Mouse (Mus musculus) neural tube, embryonic 15.5 days (tissue): ENCODE measurements around the gene Ppp1r8. TPM values are rescaled to one million over a fixed set of nuclear protein-coding genes. Genes with fewer than 3 reads are reported as not detected.
A peak's percentile ranks its signal among the peaks of the same experiment; 100 is the strongest.

Experiments used
- ATAC-seq: fragments of 200-750 bp; cut with Nextera tagmentation; 2 replicates; pipeline ENCODE4 v1.8.0; 2017; ENCODE audit warnings: mild to moderate bottlenecking, moderate TSS enrichment, moderate library complexity; ENCODE audit not compliant: low FRiP score
- H3K27ac ChIP-seq: fragments of 300-500 bp; sonication (generic); replicated peaks from 2 replicates; pipeline ENCODE4 v1.5.1; 2015; ENCODE audit warnings: mild to moderate bottlenecking, inconsistent platforms
- H3K27me3 ChIP-seq: fragments of 300-500 bp; sonication (generic); replicated peaks from 2 replicates; pipeline ENCODE4 v1.6.1; 2015; ENCODE audit warnings: inconsistent platforms
- H3K36me3 ChIP-seq: fragments of 300-500 bp; sonication (generic); 2 replicates; pipeline ENCODE4 v1.6.1; 2015; ENCODE audit warnings: inconsistent platforms
- H3K4me1 ChIP-seq: fragments of 300-500 bp; sonication (generic); 2 replicates; pipeline ENCODE4 v1.6.1; 2015; ENCODE audit warnings: inconsistent platforms
- H3K4me2 ChIP-seq: fragments of 300-500 bp; sonication (generic); 2 replicates; pipeline ENCODE4 v1.6.1; 2015; ENCODE audit warnings: inconsistent platforms, mild to moderate bottlenecking, moderate library complexity
- H3K4me3 ChIP-seq: fragments of 300-500 bp; sonication (generic); replicated peaks from 2 replicates; pipeline ENCODE4 v1.5.1; 2015; ENCODE audit warnings: mild to moderate bottlenecking, inconsistent platforms
- H3K9ac ChIP-seq: fragments of 300-500 bp; sonication (generic); replicated peaks from 2 replicates; pipeline ENCODE4 v1.6.1; 2015; ENCODE audit warnings: mild to moderate bottlenecking, inconsistent platforms
- H3K9me3 ChIP-seq: fragments of 300-500 bp; sonication (generic); replicated peaks from 2 replicates; pipeline ENCODE4 v1.6.1; 2016; ENCODE audit warnings: inconsistent platforms
- WGBS: fragments of 180-500 bp; shearing (Covaris S2); methylation state at CpG from one replicate; pipeline ENCODE4 v1.1.7; 2015; ENCODE audit warnings: mixed read lengths; 5-methylcytosine and 5-hydroxymethylcytosine counted together
- polyA plus RNA-seq: library from polyadenylated mRNA; unstranded; fragments of >200 nt; fragmentation: Nextera tagmentation; extraction: Ambion mirVana; gene quantifications from 2 replicates; pipeline ENCODE4 v1.2.1, GENCODE M21; 2015

Gene Ppp1r8
- polyA plus RNA-seq, result 56.0 and 58.7 TPM in 2 replicates

DNA sequence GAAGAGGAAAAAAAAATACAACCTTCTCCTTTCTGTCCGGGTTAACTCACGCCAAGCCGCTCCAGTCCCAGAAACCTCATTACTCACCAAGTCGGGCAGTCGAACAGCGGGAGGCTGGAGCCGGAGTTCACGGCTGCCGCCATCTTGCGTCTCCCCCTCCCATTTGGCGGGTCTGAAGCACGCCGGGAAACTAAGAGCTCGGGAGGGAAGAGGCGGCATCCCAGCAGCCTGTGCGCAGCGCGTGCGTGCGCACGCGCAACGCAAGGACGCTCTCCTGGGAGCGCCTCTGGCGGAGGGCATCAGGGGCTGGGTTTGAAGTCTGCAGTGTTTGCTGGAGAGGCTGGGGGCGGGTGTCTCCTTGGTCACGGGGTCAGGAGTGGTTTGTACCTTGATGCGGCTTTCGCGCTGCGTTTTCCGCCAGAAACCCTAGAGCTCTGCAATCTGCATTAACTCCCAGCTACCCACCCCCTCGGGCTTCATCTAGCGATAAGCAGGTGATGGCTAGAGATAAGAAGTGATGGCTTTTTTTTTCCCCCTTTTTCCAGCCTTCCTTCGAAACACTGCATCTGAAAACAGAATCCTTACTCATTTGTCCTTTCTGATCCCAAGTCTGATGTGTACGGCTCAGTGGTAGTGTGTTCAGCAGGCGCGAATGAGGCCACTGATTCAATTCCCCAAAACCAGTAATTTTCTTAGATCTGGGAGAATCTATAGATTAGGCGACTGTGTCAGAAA, at the start of gene Ppp1r8:
TSS of gene Ppp1r8 (minus strand) at position 200 of the 735 bp plus-strand sequence.
- peak; percentile 99 for ATAC-seq
- Histone ChIP-seq H3K36me3 (peaks cover 23% of the 10 kb centered on the region), H3K4me2 (peak within 1 kb of the TSS; percentile 77), H3K9ac (peak within 1 kb of the TSS; percentile 81), H3K9me3 (no peaks in the 10 kb centered on the region), H3K4me3 (peak within 1 kb of the TSS; percentile 90), H3K27ac (peak within 1 kb of the TSS; percentile 91), H3K4me1 (peaks cover 22% of the 10 kb centered on the region), H3K27me3 (no peaks in the 10 kb centered on the region)
- WGBS, result 1% methylated on average over 40 of the region's 40 CpGs

DNA sequence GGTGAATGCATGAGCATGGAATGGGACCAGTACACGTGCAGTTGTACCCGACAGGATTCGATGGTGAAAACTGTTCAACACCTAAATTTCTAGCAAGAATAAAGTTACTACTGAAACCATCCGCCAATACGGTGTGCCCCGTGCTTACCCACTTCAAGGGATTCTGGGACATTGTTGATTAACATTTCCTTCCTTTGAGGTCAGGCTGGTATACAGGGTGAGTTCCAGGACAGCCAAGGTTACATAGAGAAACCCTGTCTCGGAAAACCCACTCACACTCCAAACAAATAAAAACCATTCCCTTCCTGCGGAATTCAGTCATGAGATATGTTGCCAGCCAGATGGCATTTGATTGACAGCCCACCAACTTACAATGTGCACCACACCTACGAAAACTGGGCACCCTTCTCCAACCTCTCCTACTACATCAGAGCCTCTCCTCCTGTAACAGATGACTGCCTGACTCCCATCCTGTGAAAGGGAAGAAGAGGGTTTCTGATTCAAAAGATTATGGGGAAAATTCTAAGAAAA, 41.9 kb upstream of the Ppp1r8 start:
- ATAC-seq, result no peak
- 17% methylated on average over 9 of the region's 9 CpGs for WGBS
- Histone ChIP-seq H3K4me3 (peak overlapping the region; percentile 98), H3K27ac (peak overlapping the region; percentile 87), H3K9me3 (no peaks in the 10 kb centered on the region), H3K9ac (peak overlapping the region; percentile 97), H3K36me3 (peaks cover 6% of the 10 kb centered on the region; the same call in 1 of the 2 replicates), H3K4me2 (peak overlapping the region; percentile 87), H3K4me1 (peaks cover 36% of the 10 kb centered on the region), H3K27me3 (no peaks in the 10 kb centered on the region)

DNA sequence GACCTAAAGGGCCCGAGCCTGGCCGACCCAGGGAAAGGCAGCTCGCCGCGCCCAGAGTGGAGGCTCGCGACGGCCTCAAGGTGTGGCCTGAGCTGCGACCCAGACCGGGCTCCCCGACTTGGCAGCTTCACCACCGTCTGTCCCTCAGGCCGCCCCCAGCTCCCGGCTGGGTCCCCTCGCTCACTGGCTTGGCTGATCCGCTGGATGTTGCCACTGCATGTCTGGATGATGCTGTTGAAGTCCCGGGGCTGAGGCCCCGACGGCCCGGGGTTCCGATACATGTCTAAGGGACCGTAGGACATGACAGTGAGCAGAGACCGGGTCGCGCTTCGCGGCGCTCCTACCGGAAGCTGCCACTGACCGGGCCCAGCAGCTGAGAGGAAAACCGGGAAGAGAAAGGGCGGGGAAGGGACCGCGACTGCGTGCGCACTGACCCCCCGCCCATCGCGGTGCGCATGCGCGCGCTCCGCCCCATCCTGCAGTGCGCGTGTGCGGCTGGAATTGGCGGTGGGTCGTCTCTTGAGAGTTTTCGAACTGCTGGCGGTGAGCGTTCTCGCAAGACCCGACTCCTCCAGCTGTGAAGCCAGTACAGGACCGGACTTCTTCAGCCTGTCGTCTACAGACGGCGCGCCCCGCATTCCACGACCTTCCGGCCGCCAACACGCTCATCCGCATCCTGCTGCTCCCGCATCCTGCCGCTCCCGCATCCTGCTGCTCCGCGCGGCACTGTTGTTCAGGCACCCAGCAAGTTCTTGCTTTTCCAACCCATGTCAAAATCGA, 41.3 kb upstream of the Ppp1r8 start, which contains the start of gene Stx12:
TSS of gene Stx12 (minus strand) at position 446 of the 780 bp plus-strand sequence.
- under 1% methylated on average over 70 of the region's 72 CpGs for WGBS
- H3K27ac ChIP-seq, result peak within 1 kb of the TSS; percentile 87
- H3K9ac ChIP-seq, result peak within 1 kb of the TSS; percentile 97
- peaks cover 36% of the 10 kb centered on the region for H3K4me1 ChIP-seq
- peak within 1 kb of the TSS; percentile 98 for H3K4me3 ChIP-seq
- H3K27me3 ChIP-seq, result no peaks in the 10 kb centered on the region
- H3K9me3 ChIP-seq, result no peaks in the 10 kb centered on the region
- peaks cover 10% of the 10 kb centered on the region; the same call in 1 of the 2 replicates for H3K36me3 ChIP-seq
- peak; percentile 96 for ATAC-seq
- H3K4me2 ChIP-seq, result peak within 1 kb of the TSS; percentile 87

DNA sequence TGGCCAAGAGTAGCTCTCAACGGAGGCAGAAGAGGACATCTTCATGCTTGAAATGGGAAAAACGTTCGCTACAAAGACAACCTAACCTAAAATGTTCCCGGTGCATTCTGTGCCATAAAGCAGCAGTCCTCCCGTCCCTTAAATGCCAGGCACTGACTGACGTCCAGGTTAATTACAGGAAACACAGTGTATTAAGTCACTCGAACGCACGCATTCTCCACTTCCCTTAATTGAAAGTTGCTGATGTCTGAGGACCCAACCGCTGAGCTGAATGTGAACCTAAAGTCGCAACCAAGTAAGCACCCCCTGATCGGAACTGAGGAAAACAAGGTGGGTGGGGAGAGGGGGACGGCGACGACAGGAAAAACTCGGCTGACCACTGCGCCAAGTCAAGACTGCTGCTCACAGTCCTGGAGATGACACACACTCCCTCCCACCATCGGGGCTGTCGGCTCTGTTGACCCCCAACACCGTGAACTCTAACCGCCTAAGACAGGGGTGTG, 40.6 kb upstream of the Ppp1r8 start:
- no peak for ATAC-seq
- Histone ChIP-seq H3K27me3 (no peaks in the 10 kb centered on the region), H3K9ac (peak overlapping the region; percentile 97), H3K27ac (peak overlapping the region; percentile 87), H3K36me3 (peaks cover 10% of the 10 kb centered on the region; the same call in 1 of the 2 replicates), H3K4me1 (peaks cover 36% of the 10 kb centered on the region), H3K4me3 (peak overlapping the region; percentile 98), H3K9me3 (no peaks in the 10 kb centered on the region), H3K4me2 (peak overlapping the region; percentile 87)
- WGBS, result 2% methylated on average over 21 of the region's 21 CpGs

DNA sequence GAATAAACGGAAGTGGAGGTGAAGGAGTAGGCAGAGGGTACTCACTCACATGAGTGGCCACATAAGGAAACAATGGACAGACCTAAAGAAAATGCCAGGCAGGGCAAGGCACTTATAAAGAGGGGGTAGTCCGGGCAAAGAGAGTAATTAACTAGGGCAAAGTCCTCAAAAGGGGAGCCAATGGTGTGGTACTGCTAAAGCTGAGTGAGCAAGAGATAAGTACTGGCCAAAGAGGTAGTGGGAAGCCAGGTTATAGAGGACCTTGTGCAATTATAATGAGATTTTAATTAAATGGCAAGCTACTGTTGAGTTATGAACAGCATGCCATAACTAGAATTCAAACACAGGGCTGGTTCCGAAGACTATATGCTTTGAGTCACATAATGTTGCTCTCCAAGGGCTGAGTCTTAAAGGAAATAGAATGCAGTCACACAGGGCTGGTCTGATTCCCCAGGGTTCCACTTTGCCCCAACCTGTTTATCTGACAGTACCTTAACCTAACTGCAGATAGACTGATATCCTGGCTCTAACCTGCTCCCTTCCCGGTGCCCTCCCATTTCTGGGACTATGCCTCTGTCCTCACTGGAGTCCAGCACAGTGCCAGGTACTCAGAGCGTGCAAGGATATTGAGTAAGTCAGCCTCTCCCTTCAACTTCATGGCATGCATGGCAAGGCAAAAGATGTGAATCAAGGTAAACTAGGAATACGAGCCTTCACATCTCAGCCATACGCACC, 31.6 kb upstream of the Ppp1r8 start:
- Histone ChIP-seq H3K9ac (no peak overlapping the region), H3K36me3 (peaks cover 17% of the 10 kb centered on the region), H3K4me1 (0 out of 2 replicates have a peak, but pooled peaks cover 3% of the 10 kb centered on the region), H3K9me3 (no peaks in the 10 kb centered on the region), H3K4me3 (no peak overlapping the region), H3K27me3 (no peaks in the 10 kb centered on the region), H3K27ac (no peak overlapping the region), H3K4me2 (no peak overlapping the region)
- no peak for ATAC-seq
- WGBS, result 95% methylated on average over 7 of the region's 7 CpGs

DNA sequence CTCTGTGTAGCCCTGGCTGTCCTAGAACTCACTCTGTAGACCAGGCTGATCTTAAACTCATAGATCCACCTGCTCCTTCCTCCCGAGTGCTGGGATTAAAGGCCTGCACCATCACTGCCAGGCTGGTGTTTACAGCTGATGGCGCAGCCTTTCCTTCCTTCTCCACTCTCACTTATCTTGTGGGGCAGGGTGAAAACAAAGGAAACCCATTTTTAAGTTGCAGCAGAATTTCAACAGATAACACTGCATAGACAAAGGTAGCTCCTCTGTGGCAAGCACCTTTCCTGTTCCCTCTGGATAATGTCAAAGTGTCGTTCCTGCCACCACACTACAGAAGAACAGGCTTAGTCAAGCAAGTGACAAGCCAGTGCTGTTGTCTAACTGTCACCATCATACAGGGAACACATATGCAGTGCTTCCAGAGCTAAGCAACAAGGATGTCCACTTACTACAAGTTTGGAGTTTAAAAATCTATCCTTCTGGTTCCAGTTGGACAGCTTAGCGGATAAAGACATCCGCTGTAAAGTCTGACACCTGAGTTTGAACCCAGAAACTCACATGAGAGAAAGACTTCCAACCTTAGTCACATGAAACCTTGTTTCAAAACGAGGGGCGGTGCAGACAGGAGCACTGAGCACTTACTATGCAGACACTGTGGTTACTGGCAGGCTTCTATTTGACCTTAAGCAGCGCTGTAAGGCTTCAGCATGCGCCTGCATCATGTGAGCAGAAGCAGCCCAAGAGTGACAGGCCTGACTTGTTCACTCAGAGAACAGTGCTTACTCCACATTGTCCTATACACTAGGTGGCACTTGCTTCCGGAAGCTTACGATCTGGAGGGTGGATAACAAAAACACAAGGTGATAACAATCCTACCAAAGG, 30.8 kb upstream of the Ppp1r8 start:
- Histone ChIP-seq H3K27me3 (no peaks in the 10 kb centered on the region), H3K4me1 (0 out of 2 replicates have a peak, but pooled peaks cover 3% of the 10 kb centered on the region), H3K9ac (no peak overlapping the region), H3K27ac (no peak overlapping the region), H3K4me3 (no peak overlapping the region), H3K36me3 (peaks cover 22% of the 10 kb centered on the region), H3K4me2 (no peak overlapping the region), H3K9me3 (no peaks in the 10 kb centered on the region)
- no peak for ATAC-seq
- 91% methylated on average over 11 of the region's 11 CpGs for WGBS

DNA sequence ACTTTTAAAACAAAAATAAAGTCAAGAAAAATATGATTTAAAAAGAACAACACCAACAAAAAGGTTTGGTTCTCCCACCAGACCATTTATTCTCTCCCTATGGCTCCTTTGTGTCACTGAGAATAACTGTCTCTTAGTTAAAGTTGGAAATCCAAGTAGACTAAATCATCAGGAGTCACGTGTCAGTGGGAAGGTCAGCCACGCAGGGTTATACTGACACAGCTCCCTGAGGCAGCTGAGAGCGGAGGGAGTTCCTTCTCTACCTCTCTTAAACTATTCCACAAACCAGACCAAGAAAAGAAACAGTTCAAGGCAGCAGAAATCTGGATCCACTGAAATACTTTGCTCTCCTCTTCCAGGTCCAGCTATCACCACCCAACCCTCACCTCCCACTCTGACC, 28.1 kb upstream of the Ppp1r8 start:
- 98% methylated on average over 3 of the region's 3 CpGs for WGBS
- H3K9ac ChIP-seq, result no peak overlapping the region
- H3K36me3 ChIP-seq, result peaks cover 48% of the 10 kb centered on the region
- H3K4me3 ChIP-seq, result no peak overlapping the region
- no peaks in the 10 kb centered on the region for H3K9me3 ChIP-seq
- no peak overlapping the region for H3K4me2 ChIP-seq
- no peak overlapping the region for H3K27ac ChIP-seq
- H3K4me1 ChIP-seq, result 0 out of 2 replicates have a peak, but pooled peaks cover 1% of the 10 kb centered on the region
- no peaks in the 10 kb centered on the region for H3K27me3 ChIP-seq
- no peak for ATAC-seq

DNA sequence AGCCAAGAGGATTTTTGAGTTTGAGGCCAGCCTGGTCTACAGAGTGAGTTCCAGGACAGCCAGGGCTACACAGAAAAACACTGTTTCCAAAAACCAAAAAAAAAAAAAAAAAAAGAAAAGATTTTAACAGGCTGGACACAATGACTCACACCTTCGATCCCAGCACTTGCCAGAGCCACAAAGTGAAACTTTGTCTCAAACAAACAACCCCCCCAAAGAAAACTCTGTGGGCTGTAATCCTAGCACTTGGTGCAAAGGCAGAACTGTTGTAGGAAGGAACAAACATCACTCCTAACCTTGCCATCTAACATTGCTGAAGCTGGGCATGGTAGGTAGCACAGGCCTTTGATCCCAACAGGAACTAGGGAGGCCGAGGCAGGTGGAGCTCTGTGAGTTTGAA, 21.9 kb upstream of the Ppp1r8 start:
- no peak overlapping the region for H3K4me3 ChIP-seq
- no peak overlapping the region for H3K27ac ChIP-seq
- 97% methylated on average over 2 of the region's 2 CpGs for WGBS
- no peak for ATAC-seq
- H3K9ac ChIP-seq, result no peak overlapping the region
- no peak overlapping the region for H3K4me2 ChIP-seq
- H3K4me1 ChIP-seq, result no peaks in the 10 kb centered on the region
- H3K36me3 ChIP-seq, result peaks cover 75% of the 10 kb centered on the region
- no peaks in the 10 kb centered on the region for H3K9me3 ChIP-seq
- H3K27me3 ChIP-seq, result no peaks in the 10 kb centered on the region

DNA sequence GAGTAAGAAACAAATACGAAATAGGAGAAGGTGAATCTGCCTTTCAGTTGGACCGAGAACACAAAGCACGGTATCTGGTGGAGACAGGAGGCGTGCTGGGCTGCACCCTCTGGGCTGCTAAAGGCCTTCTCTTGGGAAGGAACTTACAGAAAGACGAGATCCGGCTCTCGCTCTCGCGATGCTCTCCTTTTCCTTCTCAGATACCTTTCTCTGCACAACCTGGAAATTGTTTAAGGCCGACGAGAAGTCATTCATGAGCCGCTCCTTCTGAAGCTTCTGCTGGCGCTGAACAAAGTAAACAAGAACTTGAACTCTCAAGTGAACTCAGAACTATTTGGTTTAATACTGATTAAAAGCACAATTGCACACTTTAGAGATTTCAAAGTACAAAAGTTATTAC, 20.0 kb upstream of the Ppp1r8 start:
- no peak for ATAC-seq
- Histone ChIP-seq H3K4me3 (no peak overlapping the region), H3K27me3 (no peaks in the 10 kb centered on the region), H3K4me1 (no peaks in the 10 kb centered on the region), H3K36me3 (peaks cover 72% of the 10 kb centered on the region), H3K9me3 (no peaks in the 10 kb centered on the region), H3K9ac (no peak overlapping the region), H3K27ac (no peak overlapping the region), H3K4me2 (no peak overlapping the region)
- WGBS, result 93% methylated on average over 13 of the region's 13 CpGs

DNA sequence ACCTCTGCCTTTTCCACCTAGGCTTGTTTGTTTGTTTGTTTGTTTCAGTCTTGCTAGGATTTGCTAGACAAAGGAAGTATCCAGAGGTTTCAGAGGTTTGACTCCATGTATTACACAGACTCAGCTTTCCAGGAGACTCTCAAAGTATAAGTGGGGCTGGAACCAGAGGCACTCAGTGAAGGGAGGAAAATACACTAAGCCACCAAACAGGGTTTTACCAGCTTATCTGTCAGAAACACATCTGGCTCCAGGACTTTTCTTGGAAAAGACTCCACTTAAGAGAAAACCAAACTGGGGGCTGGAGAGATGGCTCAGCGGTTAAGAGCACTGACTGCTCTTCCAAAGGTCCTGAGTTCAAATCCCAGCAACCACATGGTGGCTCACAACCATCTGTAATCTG, 17.9 kb upstream of the Ppp1r8 start:
- WGBS, result 100% methylated on average over 1 of the region's 1 CpGs
- H3K4me1 ChIP-seq, result no peaks in the 10 kb centered on the region

More for the DNA sequence above, 17.9 kb upstream of the Ppp1r8 start:
- H3K4me2 ChIP-seq, result no peak overlapping the region
- ATAC-seq, result no peak
- H3K4me3 ChIP-seq, result no peak overlapping the region
- peaks cover 73% of the 10 kb centered on the region for H3K36me3 ChIP-seq
- no peaks in the 10 kb centered on the region for H3K27me3 ChIP-seq
- no peak overlapping the region for H3K27ac ChIP-seq
- no peaks in the 10 kb centered on the region for H3K9me3 ChIP-seq
- no peak overlapping the region for H3K9ac ChIP-seq
